Mouse (Mus musculus) embryonic facial prominence, embryonic 13.5 days (tissue): Measurements from ENCODE around the gene Cd80. TPM values are rescaled to one million over a fixed set of nuclear protein-coding genes. Genes with fewer than 3 reads are reported as not detected.

Experiments
- ATAC-seq: fragments of 200-750 bp; cut with Nextera tagmentation; 2 replicates; pipeline ENCODE4 v1.8.0; 2017; ENCODE audit warnings: low read depth; ENCODE audit not compliant: insufficient number of reproducible peaks, insufficient read depth, low FRiP score, low TSS enrichment
- H3K27ac ChIP-seq: fragments of 300-500 bp; sonication (generic); 2 replicates; pipeline ENCODE4 v1.5.1; 2015; ENCODE audit warnings: moderate library complexity, mild to moderate bottlenecking, inconsistent platforms
- H3K27me3 ChIP-seq: fragments of 300-500 bp; sonication (generic); 2 replicates; pipeline ENCODE4 v1.6.1; 2015; ENCODE audit warnings: mild to moderate bottlenecking, inconsistent platforms
- H3K36me3 ChIP-seq: fragments of 300-500 bp; sonication (generic); 2 replicates; pipeline ENCODE4 v1.6.1; 2015; ENCODE audit warnings: mild to moderate bottlenecking, inconsistent platforms
- H3K4me1 ChIP-seq: fragments of 300-500 bp; sonication (generic); 2 replicates; pipeline ENCODE4 v1.6.1; 2015; ENCODE audit warnings: inconsistent platforms
- H3K4me2 ChIP-seq: fragments of 300-500 bp; sonication (generic); 2 replicates; pipeline ENCODE4 v1.6.1; 2015; ENCODE audit warnings: moderate library complexity, mild to moderate bottlenecking, inconsistent platforms
- H3K4me3 ChIP-seq: fragments of 300-500 bp; sonication (generic); 2 replicates; pipeline ENCODE4 v1.5.1; 2015; ENCODE audit warnings: mild to moderate bottlenecking, inconsistent platforms
- H3K9ac ChIP-seq: fragments of 300-500 bp; sonication (generic); 2 replicates; pipeline ENCODE4 v1.6.1; 2015; ENCODE audit warnings: mild to moderate bottlenecking, inconsistent platforms
- H3K9me3 ChIP-seq: fragments of 300-500 bp; sonication (generic); 2 replicates; pipeline ENCODE4 v1.6.1; 2016; ENCODE audit warnings: inconsistent platforms
- WGBS: fragments of 180-500 bp; shearing (Covaris S2); methylation state at CpG from one replicate; pipeline ENCODE4 v1.1.7; 2015; ENCODE audit warnings: mixed read lengths; 5-methylcytosine and 5-hydroxymethylcytosine counted together
- polyA plus RNA-seq: library from polyadenylated mRNA; unstranded; fragments of >200 nt; fragmentation: Nextera tagmentation; extraction: Ambion mirVana; gene quantifications from 2 replicates; pipeline ENCODE4 v1.2.1, GENCODE M21; 2015

The Cd80 gene
- polyA plus RNA-seq, 1 experiment from 2014 or later = 0.44 TPM

DNA sequence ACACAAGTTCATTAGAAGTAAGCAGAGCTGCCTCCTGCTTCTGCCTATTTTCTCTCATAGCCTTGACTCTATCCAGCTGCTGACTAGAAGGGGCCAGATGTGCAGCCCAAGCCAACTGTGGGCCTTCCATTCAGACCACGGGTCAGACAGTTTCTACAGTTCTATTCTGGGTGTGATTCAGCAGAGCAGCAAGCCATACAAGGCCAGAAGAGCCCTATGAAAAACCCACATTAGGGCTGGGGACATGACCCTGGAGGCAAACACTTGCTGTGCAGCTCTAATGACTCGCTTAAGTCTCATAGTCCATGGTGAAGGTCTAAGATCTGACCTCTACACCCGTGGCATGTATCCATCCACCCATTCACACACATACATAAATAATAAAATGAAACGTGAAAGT, 10.7 kb downstream of the Cd80 start:
- no peak overlapping the region for H3K4me3 ChIP-seq
- no peaks in the 10 kb centered on the region for H3K4me1 ChIP-seq
- no peaks in the 10 kb centered on the region for H3K36me3 ChIP-seq
- H3K27me3 ChIP-seq = no peaks in the 10 kb centered on the region
- WGBS = 83% methylated on average over 4 of the region's 4 CpGs
- H3K27ac ChIP-seq = no peak overlapping the region
- no peak for ATAC-seq
- no peak overlapping the region for H3K9ac ChIP-seq
- no peaks in the 10 kb centered on the region for H3K9me3 ChIP-seq
- no peak overlapping the region for H3K4me2 ChIP-seq

DNA sequence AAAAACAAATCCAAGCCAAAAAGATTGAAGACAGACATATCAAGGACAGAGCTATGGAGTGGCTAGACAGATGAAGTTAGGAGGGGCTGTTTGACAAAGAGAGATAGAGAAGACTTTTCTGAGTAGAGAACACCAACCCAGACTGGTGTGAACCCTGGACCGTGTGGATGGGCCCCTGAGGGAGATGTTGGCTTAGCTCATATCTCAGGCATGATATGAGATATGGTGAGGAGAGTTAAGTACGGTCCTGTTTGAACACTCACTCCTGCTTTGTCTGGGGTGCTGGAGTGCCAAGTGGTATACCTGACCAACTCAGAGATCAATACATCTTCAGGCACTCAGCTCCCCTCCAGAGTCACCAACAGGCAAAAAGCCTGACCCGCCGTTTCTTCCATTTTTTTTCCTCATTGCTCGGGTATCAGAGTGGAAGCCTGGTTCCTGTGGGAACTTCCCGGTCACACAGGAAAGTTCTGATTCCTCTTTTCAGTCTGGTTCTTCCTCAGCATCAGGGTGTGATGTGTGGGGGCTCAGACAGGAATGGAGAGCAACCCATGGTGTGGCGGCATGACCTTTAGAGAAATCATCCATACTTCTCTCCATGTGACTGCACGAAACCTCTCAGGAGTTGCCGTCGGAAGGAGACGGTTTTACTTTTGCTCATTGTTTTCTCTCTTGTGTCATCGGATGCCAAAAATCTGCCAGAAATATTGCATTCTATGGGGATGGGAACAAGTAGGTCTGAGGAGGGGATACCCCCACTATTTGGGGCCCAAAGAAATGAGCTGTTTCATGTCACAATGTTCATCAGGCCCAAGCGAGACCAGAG, 11.9 kb downstream of the Cd80 start:
- ATAC-seq = no peak

DNA sequence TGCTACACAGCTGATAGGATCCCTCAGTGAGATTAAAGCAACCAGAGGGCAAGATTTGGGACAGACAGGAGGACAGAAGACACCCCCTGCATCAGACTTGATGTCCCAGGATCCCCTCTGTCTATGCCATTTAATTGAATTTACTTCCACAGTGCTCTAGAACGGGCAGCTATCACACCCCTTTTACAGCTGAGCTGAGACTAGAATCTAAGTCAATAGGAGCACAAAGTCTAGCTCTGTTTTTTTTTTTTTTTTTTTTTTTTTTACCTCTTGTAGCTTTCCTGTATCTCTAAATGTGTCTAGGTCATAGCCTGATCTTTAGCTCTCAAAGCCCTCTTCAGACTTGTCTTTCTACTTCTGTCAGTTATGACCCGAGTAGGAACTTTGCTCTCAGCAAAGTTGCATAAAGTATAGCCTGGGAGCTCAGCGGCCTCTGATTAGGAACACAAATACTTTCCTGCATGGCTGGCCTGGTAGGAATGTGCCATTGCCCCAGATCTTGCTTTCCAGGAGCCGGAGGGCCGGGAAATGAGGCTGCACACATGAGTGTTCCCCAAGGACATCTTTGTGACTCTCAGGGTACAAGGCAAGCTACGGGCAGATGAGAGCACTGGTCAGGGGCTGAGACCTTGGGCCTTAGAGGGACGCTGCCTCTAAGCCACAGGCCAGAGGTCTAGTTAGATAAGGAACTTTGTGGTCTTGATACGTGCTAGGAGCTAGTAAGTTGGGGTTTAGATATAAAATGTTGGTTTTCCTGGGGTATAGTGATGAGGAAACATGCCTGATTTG, 12.8 kb downstream of the Cd80 start:
- ATAC-seq = no peak
- no peaks in the 10 kb centered on the region for H3K9me3 ChIP-seq
- no peaks in the 10 kb centered on the region for H3K27me3 ChIP-seq
- no peaks in the 10 kb centered on the region for H3K36me3 ChIP-seq
- H3K4me1 ChIP-seq = no peaks in the 10 kb centered on the region
- H3K9ac ChIP-seq = no peak overlapping the region
- no peak overlapping the region for H3K4me2 ChIP-seq
- 77% methylated on average over 8 of the region's 8 CpGs for WGBS
- H3K4me3 ChIP-seq = no peak overlapping the region
- no peak overlapping the region for H3K27ac ChIP-seq

More for the DNA sequence above, 11.9 kb downstream of the Cd80 start:
- H3K36me3 ChIP-seq = no peaks in the 10 kb centered on the region
- H3K4me1 ChIP-seq = no peaks in the 10 kb centered on the region
- no peak overlapping the region for H3K9ac ChIP-seq
- H3K27me3 ChIP-seq = no peaks in the 10 kb centered on the region
- no peak overlapping the region for H3K4me3 ChIP-seq
- no peaks in the 10 kb centered on the region for H3K9me3 ChIP-seq
- no peak overlapping the region for H3K4me2 ChIP-seq
- 84% methylated on average over 13 of the region's 13 CpGs for WGBS
- H3K27ac ChIP-seq = no peak overlapping the region

DNA sequence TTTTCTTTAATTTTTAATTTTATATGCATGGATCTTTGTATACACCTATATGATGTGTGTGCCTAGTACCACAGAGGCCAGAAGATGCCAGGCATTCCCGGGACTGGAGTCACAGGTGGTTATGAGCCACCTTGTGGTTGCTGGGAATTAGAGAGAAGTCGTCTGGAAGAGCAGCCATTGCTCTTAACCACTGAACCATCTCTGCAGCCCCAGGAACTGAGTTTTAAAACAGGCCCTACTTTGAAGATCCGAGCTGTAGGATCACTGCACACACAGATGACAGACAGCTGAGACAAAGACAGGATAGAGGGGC, 13.3 kb downstream of the Cd80 start:
- Histone ChIP-seq H3K36me3 (no peaks in the 10 kb centered on the region), H3K4me2 (no peak overlapping the region), H3K9me3 (no peaks in the 10 kb centered on the region), H3K4me1 (no peaks in the 10 kb centered on the region), H3K27ac (no peak overlapping the region), H3K4me3 (no peak overlapping the region), H3K27me3 (no peaks in the 10 kb centered on the region), H3K9ac (no peak overlapping the region)
- WGBS = 41% methylated on average over 3 of the region's 3 CpGs
- ATAC-seq = no peak

DNA sequence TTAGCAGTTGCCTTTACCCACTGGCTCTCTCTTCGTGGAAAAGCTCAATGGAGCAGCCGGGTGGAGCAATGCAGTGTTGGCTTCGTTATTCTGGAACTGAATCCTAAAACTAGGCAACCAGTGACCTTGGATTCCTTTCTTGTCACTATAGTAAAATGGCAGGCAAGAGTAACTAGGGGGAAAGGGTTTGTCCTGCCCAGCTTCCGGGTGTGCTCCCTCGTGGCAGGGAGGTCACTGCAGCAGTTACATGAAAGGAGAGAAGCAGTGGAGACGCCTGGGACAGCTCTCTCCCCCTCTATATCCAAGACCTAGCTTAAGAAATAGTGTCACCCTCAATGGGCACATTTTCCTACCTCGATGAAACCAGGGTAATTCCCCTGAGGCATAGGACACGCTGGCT, 14.1 kb downstream of the Cd80 start:
- no peaks in the 10 kb centered on the region for H3K9me3 ChIP-seq
- no peak overlapping the region for H3K4me3 ChIP-seq
- no peak for ATAC-seq
- H3K4me2 ChIP-seq = no peak overlapping the region
- H3K36me3 ChIP-seq = no peaks in the 10 kb centered on the region
- no peak overlapping the region for H3K27ac ChIP-seq
- H3K27me3 ChIP-seq = no peaks in the 10 kb centered on the region
- H3K4me1 ChIP-seq = no peaks in the 10 kb centered on the region
- WGBS = 63% methylated on average over 8 of the region's 8 CpGs
- H3K9ac ChIP-seq = no peak overlapping the region

DNA sequence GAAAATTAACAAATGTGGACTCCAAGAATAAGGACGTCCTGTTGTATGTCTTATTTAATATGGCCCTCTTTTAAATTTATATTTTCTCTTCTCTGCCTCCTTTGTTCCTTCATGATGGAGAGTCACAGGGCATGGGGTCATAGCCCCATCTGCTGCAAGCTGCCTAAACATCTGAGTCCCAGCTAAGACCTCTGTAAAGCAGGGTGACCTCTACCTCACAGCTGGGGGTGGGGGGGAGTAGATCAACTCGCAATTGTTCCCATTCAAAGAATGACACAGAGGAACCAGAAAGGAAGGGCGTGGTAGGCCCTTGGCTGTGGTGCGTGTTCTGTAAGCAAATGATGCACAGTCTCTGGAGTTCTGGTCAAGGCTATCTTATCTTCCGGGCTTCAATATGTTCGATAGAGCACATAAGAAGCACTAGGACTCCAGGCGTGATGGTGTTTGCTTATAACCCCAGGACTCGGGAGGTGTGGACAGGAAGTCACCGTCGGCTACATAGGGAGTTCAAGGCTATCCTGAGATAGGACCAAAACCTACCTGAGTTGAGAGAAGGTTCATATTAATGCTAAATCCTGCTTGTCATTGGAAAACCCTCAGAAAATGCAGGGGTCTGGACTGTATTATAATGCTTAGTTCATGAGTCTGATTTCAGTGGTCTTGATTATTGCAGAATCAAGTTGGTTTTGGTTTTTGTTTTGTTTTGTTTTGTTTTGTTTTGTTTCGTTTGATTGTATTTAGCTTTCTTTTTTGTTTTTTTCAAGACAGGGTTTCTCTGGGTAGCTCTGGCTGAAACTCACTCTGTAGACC, 16.5 kb downstream of the Cd80 start:
- Histone ChIP-seq H3K9me3 (no peaks in the 10 kb centered on the region), H3K27me3 (no peaks in the 10 kb centered on the region), H3K4me2 (no peak overlapping the region), H3K36me3 (no peaks in the 10 kb centered on the region), H3K4me3 (no peak overlapping the region), H3K27ac (no peak overlapping the region), H3K9ac (no peak overlapping the region), H3K4me1 (peaks cover 8% of the 10 kb centered on the region; the same call in 1 of the 2 replicates)
- 83% methylated on average over 11 of the region's 11 CpGs for WGBS
- no peak for ATAC-seq

DNA sequence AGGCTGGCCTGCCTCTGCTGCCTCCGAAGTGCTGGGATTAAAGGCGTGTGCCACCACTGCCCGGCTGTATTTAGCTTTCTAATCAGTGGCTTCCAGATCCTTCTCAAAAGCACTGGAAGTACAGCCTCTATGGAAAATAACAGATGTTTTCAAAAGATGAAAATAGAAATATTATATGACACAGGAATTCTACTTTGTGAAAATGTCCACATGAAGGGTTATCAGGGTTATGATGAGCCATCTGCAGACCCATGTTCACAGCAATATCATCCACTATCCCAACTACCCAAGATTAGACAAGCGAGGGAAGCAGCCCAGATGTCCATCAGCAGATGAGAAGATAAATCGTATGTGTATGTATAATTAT, 17.1 kb downstream of the Cd80 start:
- no peak overlapping the region for H3K4me2 ChIP-seq
- no peak for ATAC-seq
- H3K9me3 ChIP-seq = no peaks in the 10 kb centered on the region
- H3K36me3 ChIP-seq = no peaks in the 10 kb centered on the region
- H3K27me3 ChIP-seq = no peaks in the 10 kb centered on the region
- 87% methylated on average over 5 of the region's 5 CpGs for WGBS
- H3K4me3 ChIP-seq = no peak overlapping the region
- no peak overlapping the region for H3K27ac ChIP-seq
- H3K9ac ChIP-seq = no peak overlapping the region
- peaks cover 10% of the 10 kb centered on the region; the same call in 1 of the 2 replicates for H3K4me1 ChIP-seq

DNA sequence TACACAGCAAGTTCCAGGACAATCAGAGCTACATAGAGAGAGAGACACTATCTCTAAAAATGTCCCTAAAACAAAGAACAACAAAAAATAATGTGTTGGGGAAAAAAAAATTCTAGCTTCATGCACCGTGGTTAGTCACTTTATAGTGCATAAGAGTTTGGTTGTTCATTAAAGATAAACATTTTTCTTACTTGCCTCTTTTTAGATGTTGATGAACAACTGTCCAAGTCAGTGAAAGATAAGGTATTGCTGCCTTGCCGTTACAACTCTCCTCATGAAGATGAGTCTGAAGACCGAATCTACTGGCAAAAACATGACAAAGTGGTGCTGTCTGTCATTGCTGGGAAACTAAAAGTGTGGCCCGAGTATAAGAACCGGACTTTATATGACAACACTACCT, 18.3 kb downstream of the Cd80 start:
- Histone ChIP-seq H3K36me3 (no peaks in the 10 kb centered on the region), H3K4me3 (no peak overlapping the region), H3K9ac (no peak overlapping the region), H3K4me1 (peaks cover 10% of the 10 kb centered on the region; the same call in 1 of the 2 replicates), H3K9me3 (no peaks in the 10 kb centered on the region), H3K4me2 (no peak overlapping the region), H3K27me3 (no peaks in the 10 kb centered on the region), H3K27ac (no peak overlapping the region)
- 91% methylated on average over 5 of the region's 5 CpGs for WGBS
- no peak for ATAC-seq

DNA sequence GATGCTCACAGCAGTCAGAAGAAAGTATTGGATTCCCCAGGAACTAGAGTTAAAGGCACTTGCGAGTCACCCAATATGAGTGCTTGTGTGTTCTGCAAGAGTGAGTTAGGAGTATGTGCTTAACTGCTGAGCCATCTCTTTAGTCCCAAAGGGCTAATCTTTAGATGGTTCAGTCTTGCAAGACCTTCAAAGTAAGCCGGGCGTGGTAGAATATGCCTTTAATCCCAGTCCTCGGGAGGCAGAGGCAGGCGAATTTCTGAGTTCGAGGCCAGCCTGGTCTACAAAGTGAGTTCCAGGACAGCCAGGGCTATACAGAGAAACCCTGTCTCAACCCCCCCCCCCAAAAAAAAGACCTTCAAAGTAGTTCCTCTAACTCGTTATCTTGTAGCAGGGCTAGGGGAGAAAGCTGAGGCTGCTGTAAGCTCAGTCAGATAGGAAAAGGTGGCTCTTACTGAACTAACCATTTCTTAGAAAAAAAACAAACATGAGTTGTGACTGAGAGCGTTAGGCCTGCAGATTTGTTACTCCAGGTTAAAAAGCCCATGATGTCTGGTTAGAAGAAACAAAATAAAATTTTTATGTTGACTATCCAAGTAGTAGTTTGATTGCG, 19.4 kb downstream of the Cd80 start:
- WGBS = 90% methylated on average over 9 of the region's 9 CpGs
- ATAC-seq = no peak
- H3K9ac ChIP-seq = no peak overlapping the region
- no peak overlapping the region for H3K4me3 ChIP-seq
- no peak overlapping the region for H3K27ac ChIP-seq
- H3K4me2 ChIP-seq = no peak overlapping the region
- H3K4me1 ChIP-seq = peaks cover 10% of the 10 kb centered on the region; the same call in 1 of the 2 replicates
- no peaks in the 10 kb centered on the region for H3K36me3 ChIP-seq
- no peaks in the 10 kb centered on the region for H3K9me3 ChIP-seq
- H3K27me3 ChIP-seq = no peaks in the 10 kb centered on the region

DNA sequence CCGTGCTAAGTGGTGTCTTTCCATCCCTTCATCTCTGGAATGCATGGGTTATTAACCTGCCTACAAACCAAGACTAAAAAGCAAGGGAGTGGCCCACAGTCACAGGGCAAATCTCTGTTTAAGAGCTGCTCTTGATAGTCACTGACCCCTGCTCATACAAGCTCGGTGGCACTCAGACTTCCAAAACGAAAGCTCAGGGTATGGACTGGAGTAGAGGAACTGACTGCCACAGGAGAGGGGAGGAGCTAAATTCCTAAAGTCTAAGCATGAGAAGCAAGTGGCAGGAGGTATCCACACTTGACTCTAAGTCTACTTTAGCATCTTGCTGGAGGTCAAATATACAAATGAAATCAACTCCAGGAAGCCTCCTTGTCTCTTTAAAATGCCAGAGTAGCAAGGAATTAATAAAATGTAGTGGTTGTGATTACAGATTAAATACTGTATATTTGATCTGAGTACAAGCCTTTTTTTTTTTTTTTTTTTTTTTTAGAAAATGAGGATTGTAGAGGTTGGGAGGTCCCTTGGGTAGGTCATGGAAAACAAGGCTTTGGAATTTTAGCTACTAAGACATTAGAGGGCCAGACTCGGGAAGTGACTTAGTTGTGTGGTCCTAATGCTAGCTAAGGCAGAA, 20.4 kb downstream of the Cd80 start:
- H3K27ac ChIP-seq = no peak overlapping the region
- peak overlapping the region; percentile 45 for H3K4me3 ChIP-seq
- H3K36me3 ChIP-seq = no peaks in the 10 kb centered on the region
- 54% methylated on average over 4 of the region's 4 CpGs for WGBS
- no peak for ATAC-seq
- H3K9ac ChIP-seq = no peak overlapping the region; the same call in 1 of the 2 replicates
- H3K9me3 ChIP-seq = no peaks in the 10 kb centered on the region
- H3K4me2 ChIP-seq = peak overlapping the region; percentile 78
- H3K4me1 ChIP-seq = peaks cover 10% of the 10 kb centered on the region; the same call in 1 of the 2 replicates
- H3K27me3 ChIP-seq = no peaks in the 10 kb centered on the region
